Mouse (Mus musculus) layer of hippocampus, postnatal 36 days (tissue): ENCODE results near the gene Gipc2. TPM values are rescaled to one million over a fixed set of nuclear protein-coding genes. Genes with fewer than 3 reads are reported as not detected.
"Not testable (repeated sequence)": the region's sequence is repeated elsewhere in the genome, so short reads cannot be mapped to it uniquely, and the experiment has no call there.

Experiments used
- DNase-seq, 2 experiments: peaks; one replicate each; pipeline ENCODE4 v3.0.0; 2022
- total RNA-seq, 2 experiments: library from RNA; stranded (reverse); gene quantifications; 2 replicates each; pipeline ENCODE4 v1.2.3; 2021

Gene Gipc2
- 1 to 10 TPM; 1.2 to 1.8 TPM for total RNA-seq

GRCm38 (mm10) chr3:152166099-152166423 is at the start of gene Gipc2:
TSS of gene Gipc2 (minus strand) at chr3:152166230.
- DNase-seq = no peak

GRCm38 (mm10) chr3:152213416-152213815 is 47.4 kb upstream of the Gipc2 start:
- no peak for DNase-seq

- DNase-seq = no peak
These were observed 45.8 kb upstream of the Gipc2 start for GRCm38 (mm10) chr3:152211731-152212279.

GRCm38 (mm10) chr3:152210728-152211391 is 44.8 kb upstream of the Gipc2 start:
- DNase-seq = peak; percentile 65 to 75

GRCm38 (mm10) chr3:152209967-152210634 is 44.1 kb upstream of the Gipc2 start, which contains the start of the genes Dnajb4 and Fubp1:
TSS of gene Dnajb4 (minus strand) at chr3:152210302.
TSS of gene Fubp1 (plus strand) at chr3:152210422.
- peak; percentile 100 for DNase-seq

GRCm38 (mm10) chr3:152209177-152209966 is 43.3 kb upstream of the Gipc2 start:
- DNase-seq = no peak

- no peak for DNase-seq
These were observed 42.3 kb upstream of the Gipc2 start for GRCm38 (mm10) chr3:152208096-152208885.

GRCm38 (mm10) chr3:152207156-152207555 is 41.1 kb upstream of the Gipc2 start:
- no peak for DNase-seq

- DNase-seq = no peak
These were observed 38.5 kb upstream of the Gipc2 start for GRCm38 (mm10) chr3:152204577-152204976.

- DNase-seq = no peak
These were observed 38.0 kb upstream of the Gipc2 start for GRCm38 (mm10) chr3:152203996-152204395.

- DNase-seq = no peak
These were observed 37.4 kb upstream of the Gipc2 start for GRCm38 (mm10) chr3:152203411-152203810.

- no peak for DNase-seq
These were observed 36.9 kb upstream of the Gipc2 start for GRCm38 (mm10) chr3:152202942-152203341.

- no peak for DNase-seq
These were observed 35.6 kb upstream of the Gipc2 start for GRCm38 (mm10) chr3:152201651-152202050.

- no peak for DNase-seq
These were observed 35.2 kb upstream of the Gipc2 start for GRCm38 (mm10) chr3:152201181-152201580.

- no peak for DNase-seq
These were observed 33.1 kb upstream of the Gipc2 start for GRCm38 (mm10) chr3:152199125-152199524.

GRCm38 (mm10) chr3:152197246-152197645 is 31.2 kb upstream of the Gipc2 start:
- not testable (repeated sequence) for DNase-seq

- peak; percentile 85 to 86 for DNase-seq
These were observed 27.6 kb upstream of the Gipc2 start for GRCm38 (mm10) chr3:152193635-152194097.

GRCm38 (mm10) chr3:152193177-152193576 is 27.1 kb upstream of the Gipc2 start:
- no peak for DNase-seq

- no peak for DNase-seq
These were observed 26.4 kb upstream of the Gipc2 start for GRCm38 (mm10) chr3:152192238-152192931.

GRCm38 (mm10) chr3:152191791-152192237 is 25.8 kb upstream of the Gipc2 start:
- DNase-seq = no peak
